Mouse (Mus musculus) cerebellum, adult 18-20 months (tissue): Measurements from ENCODE around the gene Kcmf1.
A peak's percentile ranks its signal among the peaks of the same experiment; 100 is the strongest.
"Not testable (repeated sequence)": the region's sequence is repeated elsewhere in the genome, so short reads cannot be mapped to it uniquely, and the experiment has no call there.

ENCODE experiments used
- DNase-seq, 2 experiments: peaks; one replicate each; pipeline ENCODE4 v3.0.0; 2021

Gene Kcmf1

DNA sequence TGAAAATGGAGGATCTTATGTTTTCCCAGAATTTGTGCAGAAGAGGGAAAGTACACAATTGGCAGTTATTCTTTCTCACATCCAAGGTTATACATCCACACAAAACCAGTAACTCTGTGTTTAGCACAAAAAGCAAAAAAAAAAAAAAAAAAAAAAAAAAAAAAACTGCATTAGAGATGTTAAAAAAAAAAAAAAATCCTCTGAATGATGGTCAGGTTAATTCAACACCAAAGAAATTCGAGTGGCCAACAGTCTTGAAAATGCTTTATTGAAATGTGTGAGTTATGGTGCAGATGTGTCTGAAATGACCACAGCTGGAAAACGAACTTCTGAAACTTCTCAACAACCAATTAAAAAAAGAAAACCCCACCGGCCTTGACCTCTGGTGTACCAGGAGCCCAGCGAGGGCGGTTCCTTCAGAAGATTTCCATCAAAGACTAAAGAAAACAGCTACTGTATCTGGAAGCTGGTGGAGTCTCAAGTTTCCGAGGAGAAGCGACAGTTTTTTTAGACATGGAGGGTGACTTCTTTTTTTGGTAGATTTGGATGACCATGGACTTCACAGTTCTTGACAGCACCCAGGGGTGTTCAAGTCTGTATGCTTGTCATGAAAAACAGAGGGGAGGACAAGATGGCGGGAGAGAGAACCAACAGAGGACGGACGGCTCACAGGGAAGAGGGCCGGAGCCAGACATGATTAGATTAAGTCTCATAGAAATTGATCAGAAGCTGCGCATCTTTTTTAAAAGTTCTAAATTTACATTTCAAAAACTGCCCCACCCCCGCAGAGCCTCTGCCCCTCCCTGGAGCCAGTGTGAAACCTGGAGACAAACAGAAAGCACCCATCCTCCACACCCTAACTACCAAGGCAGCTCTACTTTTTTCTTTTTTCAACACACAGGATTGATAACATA is 58.7 kb downstream of the Kcmf1 start:
- DNase-seq = no peak

DNA sequence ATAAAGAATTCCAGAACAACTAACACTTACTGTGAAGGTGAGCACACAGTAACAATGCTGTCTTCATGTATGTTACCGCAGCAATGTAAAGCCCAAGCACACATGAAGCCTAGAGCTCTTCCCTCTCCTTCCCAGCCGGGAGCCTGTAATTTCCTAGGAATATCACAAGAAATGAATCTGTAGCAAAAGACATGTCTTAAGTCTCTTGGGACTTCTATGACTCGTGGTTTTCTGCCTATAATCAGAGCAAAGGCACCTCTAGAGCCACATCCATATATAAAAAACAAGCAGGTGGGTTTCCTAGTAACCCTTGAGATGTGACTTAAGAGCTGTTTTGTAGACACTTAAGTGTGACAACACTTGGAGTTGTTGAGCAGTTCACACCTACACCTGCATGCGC is 62.0 kb downstream of the Kcmf1 start:
- DNase-seq = no peak

DNA sequence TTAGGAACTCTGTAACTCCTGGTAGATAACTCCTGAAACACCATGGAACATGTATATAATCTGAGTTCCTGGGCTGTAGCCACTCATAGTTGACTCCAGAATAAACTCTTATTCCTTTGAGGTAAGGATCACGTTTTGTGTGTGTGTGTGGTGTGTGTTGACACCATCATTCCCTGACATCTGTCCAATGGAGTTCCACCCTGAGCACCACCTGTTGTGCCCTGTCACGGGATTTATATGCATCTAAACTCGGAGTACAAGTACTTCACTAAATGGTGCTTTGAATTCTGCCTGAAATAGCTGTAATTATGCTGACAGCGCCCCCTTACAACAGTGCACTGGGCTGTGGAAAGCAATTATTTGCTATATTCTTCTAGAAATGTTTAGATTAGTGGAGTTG is 65.3 kb downstream of the Kcmf1 start:
- DNase-seq = no peak

DNA sequence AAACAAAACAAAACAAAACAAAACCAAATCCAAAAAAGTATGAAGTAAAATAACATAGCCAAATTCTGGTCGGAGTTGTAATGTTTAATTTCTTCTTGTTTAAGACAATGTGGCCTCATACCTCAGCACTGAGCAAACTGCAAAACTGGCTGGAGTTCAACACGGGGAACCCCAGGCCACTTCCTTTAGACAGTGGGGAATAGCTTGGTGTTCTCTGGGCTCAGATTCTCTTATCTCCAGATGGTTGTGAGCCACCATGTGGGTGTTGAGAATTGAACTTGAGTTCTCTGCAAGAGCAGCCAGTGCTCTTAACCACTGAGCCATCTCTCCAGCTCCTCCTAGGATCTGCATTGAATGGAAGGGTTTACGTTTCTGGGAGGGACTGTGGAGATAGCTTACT is 67.9 kb downstream of the Kcmf1 start:
- no peak for DNase-seq

DNA sequence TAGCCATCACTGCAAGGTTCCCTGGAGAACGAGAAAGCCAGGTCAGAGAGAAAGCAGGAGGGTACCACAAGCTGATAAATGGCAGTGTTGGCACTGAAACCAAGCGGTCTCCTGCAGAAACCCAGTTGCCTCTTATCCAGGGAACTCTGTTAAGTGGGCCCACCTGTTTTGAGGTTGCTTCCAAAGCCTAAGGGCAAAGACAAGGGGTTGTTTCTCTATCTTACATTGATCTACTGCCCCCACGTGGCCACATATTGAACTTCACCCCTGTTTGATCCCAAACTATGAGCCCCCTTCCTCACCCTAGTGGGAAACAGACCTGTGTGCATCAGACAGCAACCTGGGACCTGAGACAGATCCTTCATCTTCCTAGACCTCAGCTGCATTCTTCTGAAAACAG is 68.5 kb downstream of the Kcmf1 start:
- DNase-seq = peak; percentile 23 to 24

DNA sequence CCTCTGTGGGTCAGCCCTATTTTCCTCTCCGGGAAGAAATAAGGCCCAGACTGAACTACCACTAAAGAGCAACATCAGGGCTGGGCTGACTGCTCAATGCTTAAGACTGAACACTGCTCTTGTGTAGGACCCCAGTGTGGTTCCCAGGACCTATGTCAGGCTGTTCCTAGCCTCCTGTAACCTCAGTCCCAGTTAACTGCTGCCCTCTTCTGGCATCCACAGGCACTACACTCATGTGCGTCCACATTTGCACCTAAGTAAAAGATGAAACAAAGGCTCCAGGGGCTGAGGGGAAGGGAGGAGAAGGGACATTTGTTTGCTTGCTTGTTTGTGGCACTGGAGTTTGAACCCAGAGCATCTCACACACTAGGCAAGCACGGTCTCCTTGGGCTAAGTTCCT is 70.9 kb downstream of the Kcmf1 start:
- no peak for DNase-seq

DNA sequence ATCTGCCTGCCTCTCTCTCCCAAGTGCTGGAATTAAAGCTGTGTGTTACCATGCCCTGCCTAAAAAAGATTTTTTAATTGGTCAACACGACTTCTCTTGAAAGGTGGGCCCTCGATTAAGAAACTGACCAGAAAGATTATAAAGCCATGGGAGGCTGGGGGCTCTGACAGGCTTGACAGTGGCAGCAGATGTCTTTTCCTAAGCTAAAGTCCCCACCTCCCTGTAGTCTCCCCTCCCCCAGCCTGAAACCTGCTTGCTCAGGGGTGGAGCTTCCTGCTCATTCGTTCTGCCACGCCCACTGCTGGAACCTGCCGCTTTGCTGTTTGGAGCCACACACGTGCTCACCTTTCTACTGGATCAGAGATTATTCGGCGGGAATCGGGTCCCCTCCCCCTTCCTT is 71.7 kb downstream of the Kcmf1 start:
- DNase-seq = not testable (repeated sequence)

DNA sequence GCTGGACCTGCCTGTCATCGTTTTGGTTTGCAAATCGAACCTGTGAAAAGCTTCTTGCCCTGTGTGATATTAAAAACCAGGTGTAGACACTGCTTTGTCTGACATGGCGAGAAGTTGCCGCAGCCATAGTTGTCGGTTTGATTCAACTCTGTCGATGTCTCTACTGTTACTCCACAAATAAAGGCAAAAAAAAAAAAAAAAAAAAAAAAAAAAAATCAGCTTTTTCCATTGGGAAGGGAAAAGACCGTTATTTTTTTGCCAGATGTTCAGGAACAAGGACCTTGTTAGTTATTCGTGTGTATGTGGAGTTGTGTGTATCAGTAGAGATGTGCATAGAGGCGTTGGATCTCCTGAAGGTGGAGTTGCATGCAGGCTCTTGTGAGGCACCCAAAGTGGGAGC is 74.0 kb downstream of the Kcmf1 start:
- no peak for DNase-seq

DNA sequence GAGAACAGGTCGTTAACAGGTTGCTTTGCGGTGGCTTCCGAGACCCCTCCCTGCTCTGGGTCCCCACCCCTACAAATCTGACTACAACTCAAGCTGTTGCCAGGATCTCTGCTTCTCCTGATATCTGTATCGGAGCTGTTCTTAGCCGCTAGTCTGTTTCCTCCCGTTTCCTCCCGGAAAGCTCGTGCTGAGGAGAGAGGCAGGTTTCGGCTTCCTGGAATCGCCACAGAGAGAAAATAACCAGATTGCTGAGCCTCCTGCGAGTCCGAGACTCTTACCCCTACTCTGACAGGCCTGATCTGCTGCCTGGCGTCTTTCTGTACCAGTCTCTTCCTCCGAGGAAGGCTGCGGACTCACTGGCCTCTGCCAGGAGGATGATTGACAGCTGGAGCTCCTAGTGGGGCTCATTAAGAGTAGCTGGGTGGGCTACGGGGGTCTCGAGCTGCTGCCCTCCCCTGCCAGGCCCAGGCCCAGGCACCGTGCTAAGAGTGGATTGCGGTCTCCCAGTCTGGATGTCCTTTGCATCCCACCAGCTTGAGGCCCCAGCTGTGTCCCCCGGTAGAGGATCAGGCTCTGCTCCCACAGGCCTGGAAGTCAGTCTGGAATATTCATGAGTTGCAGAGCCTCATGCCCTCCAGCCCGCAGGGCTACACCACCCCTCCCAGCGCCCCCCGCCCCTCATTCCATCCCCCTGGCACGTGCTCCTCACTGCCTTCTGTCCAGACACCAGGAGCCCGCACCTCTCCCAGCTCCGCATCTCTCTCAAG is 74.6 kb downstream of the Kcmf1 start:
- no peak for DNase-seq

DNA sequence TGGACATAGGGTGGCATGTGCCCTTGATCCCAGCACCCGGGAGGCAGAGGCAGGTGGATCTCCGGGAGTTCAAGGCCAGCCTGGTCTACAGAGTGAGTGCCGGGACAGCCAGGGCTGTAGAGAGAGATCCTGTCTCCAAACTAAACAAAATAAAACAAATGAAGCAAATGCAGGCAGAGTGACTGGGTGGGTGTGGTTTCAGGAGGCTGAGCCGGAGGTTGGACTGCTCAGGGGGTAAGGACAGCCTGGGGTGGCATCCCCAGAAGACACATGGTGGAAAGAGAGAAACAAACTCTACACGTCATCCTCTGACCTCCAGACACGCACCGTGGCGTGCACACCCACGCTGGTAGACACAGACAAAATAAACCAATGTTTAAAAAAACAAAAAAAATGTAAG is 86.3 kb downstream of the Kcmf1 start:
- no peak for DNase-seq

DNA sequence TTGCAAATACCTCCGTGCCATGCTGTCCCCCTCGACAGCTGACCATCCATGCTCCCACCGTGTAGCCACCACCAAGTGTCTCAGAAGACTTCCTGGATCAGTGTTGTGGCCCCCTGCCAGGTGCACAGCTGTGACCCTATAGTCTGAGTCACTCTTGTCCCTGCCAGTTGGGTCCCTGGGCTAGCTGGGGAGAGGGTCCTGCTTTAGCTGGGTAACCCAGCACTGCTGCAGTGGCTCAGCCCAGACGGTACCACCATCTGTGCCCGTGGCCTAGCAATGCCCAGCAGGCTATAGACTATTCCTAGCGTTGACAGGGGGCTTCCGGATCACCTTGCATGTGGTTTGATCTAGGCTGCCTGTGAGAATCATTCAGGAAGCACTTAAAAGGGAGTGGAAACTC is 89.5 kb downstream of the Kcmf1 start:
- no peak for DNase-seq

DNA sequence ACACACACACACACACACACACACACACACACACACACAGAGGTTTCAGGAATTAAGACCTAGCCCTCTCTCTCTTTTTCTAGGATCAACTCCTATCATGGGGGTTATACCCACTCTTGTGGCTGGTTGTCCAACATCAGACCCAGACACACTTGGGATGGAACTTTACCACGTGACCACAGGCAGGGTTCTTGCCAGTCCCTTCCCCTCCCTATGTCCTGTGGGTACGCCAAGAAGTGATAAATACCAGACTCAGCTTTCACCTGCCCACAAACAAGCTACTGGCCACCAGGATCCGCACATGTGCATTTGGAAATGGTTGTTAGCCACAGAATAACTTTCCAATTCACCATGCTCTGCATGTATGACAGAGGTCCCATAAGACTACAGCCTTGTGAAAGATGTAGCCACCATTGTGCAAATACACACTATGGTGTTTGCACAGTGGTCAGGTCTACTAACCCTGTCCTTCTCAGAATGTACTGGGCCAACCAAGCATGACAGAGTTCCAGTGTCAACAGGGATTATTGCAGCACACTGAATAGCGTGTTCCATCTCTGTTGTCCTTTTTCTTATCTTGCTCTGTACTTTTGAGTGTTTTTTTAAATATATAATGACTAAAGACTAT is 90.1 kb downstream of the Kcmf1 start:
- DNase-seq = no peak

DNA sequence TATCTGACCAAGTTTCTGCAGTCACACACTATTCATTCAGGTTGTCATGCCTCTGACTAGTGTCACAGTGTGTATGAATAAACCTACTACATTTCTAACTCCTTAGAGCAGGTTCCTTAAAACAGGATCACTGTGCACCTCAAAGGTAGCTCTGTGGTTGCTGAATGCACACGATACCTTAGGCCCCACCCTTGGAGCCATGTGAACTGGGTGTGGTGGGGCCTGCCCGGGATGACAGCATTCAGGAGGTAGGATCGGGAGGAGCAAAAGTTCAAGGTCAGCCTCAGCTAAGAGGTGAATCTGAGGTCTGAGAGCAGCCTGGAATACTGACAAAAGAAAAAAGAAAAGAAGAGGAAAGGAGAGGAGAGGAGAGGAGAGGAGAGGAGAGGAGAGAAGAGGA is 91.4 kb downstream of the Kcmf1 start:
- no peak for DNase-seq

DNA sequence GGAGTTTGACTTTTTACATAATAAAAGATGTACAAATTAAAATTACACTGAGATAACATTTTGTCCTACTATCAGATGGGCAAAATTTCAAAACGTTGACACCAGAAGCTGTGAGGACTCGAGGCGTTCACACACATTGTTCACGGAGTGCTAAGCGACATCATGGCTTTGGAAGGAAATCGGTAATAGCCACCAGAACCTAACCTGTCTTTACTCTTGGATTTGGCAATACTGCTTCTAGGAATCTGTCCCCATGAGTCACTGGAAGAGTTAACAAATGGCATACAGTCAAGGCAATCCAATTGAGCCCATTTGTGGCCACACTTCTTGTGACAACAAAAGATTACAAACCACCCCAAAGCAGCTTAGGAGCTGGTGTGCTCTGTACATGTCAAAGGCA is 96.1 kb downstream of the Kcmf1 start:
- DNase-seq = no peak

DNA sequence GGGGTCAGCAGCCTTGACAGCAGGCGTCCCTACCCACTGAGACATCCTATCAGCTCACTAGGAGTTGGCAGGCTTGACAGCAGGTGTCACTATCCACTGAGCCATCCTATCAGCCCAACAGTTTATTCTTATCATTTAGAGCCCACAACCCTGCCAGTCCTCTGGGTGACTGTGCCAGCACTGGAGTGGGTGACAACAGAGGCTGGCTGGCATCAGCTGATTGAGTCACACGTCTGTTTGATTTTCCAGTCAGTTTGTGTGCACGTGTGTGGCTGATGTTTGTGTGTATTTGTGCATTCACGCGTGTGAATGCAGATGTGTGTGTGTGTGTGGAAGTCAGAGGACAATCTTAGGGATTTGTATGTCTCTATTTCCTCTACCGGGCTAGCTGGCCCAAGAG is 97.7 kb downstream of the Kcmf1 start:
- DNase-seq = no peak

DNA sequence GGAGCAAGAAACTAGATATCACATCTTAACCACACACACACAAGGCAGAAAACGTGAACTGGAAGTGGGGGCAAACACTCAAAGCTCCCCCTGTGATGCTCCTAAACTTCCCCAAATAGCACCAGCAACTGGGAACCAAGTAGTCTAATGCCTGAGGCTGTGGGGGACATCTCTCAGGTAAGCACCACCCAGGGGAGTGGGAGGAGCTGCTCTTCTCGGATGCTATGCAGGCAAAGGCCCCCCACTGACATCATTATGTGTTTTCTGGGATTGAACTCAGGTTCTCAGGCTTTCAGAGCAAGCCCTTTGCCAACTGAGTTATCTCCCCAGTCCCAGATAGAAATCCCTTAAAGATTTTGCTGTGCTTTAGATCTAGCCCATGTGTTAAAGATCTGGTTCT is 99.1 kb downstream of the Kcmf1 start:
- no peak for DNase-seq

DNA sequence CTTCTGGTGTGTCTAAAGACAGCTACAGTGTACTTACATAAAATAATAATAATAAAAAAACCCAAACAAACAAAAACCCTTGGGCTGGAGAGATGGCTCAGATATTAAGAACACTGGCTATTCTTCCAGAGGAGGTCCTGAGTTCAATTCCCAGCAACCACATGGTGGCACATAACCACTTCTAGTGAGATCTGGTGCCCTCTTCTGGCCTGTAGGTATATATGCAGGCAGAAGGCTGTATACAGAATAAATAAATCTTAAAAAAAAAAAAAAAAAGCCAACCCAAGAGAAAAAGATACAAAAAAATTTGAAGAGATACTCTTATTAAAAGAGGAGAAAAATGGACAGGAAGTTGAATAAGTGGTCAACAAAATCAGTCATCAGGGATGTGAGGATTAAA is 102.0 kb downstream of the Kcmf1 start:
- DNase-seq = no peak

DNA sequence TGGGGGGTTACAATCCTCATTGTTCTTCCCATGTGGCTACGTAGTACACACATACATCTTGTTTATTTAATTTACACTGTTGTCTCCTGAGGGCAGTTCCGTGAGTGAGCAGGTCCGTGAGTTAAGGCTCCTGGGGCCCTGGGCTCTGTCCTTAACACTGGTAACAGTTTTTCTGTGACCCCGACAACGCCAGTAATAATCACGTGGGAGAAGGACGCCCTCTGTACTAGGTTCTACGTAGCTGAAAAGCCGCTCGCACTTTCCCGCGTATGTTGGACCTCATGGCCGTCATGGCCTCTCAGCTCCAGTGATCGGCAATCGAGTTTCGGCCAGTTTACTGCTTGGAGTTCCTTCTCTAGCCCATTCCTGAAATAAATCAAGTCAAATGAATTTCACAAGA is 104.3 kb downstream of the Kcmf1 start:
- no peak for DNase-seq

DNA sequence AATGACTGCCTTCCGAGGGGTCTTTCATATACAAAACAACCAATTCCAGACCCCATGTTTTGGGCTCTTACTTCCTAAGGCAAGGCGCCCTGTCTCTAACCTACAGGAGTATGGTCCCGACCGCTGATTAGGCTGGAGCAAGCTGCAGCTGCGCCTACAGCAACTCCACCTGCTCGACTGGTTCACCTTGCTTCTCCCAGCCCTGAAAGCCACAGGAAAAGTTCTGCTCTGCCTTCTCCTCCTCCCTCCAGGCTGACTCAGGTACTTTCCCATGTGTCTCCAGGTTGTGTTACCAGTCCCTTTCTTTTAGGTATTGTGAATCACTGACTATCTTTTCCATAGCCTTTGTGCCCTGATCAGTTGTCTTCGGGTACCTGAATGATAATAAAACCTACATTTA is 104.9 kb downstream of the Kcmf1 start:
- no peak for DNase-seq

DNA sequence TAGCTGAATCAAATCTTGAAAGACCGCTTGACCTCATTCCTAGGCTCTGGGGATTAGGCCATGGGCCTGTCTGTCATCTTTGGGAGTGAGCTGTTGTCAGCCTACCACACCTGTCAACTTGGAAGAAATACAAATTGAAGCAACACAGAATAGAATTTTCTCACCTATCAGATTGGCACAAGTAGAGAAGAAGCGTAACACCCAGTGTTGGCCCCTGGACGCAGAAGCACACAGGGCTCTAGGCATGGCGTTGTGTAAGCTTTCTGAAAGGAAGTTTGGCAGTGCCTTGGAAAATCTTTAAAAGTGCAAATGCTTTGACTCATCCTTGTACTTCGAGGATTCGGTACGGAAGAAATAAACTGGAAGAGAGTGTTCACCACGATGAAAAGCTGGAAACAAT is 107.1 kb downstream of the Kcmf1 start:
- no peak for DNase-seq
